Mouse (Mus musculus) layer of hippocampus, postnatal 25 days (tissue): ENCODE results near the gene Atp5f1. TPM values are rescaled to one million over a fixed set of nuclear protein-coding genes. Genes with fewer than 3 reads are reported as not detected.

Experiments
- DNase-seq, 2 experiments: peaks; one replicate each; pipeline ENCODE4 v3.0.0; 2022; ENCODE audit warnings: mixed read lengths in 2 of 2, low spot score in 1 of 2; ENCODE audit errors: extremely low spot score in 1 of 2
- total RNA-seq, 2 experiments: library from RNA; stranded (reverse); gene quantifications; 2 replicates each; pipeline ENCODE4 v1.2.3; 2021

Gene Atp5f1
- total RNA-seq, 2 experiments from 2014 or later = 289 to 314 TPM

DNA sequence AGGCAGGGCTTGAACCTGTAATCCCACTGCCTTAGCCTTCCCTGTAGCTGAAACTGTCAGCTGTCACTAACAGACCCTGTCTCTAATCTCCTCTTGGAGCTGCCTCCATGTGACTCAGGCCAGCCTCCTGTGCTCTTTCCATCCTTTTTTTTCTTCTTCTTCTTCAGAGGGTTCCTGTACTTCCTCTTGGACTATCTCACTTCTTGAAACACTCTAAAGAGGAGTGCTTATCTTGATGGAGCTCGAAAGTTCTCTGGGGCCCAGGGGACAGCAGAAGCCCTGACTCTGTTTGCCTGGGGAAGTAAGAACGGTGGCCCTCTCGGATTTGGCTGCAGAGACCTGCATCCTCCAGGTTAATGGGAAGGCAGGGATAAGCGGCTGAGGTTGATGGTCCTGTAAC, 55.7 kb downstream of the Atp5f1 start:
- no peak for DNase-seq

DNA sequence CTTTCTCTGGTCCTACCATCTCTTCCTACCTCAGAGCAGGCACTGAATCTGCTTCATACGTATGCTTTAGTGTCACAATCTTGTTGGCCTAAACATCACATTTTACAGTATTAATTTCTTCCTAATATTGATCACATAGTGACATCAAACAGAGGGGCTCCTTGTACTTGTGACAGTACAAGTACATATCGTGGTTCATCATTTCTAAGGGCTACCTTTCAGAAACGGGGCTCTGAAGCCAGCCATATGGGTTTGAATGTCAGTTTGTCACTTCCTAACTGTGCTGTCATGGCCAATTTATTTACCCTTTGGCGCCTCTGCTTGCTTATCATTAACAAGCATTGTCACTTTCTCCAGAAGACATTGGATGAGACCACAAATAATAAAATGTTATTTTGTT, 58.4 kb downstream of the Atp5f1 start:
- DNase-seq = no peak

- no peak for DNase-seq
Measured at GRCm38 (mm10) chr3:105900716-105901115, 59.2 kb downstream of the Atp5f1 start.

- DNase-seq = no peak
Measured at GRCm38 (mm10) chr3:105900266-105900665, 59.6 kb downstream of the Atp5f1 start.

DNA sequence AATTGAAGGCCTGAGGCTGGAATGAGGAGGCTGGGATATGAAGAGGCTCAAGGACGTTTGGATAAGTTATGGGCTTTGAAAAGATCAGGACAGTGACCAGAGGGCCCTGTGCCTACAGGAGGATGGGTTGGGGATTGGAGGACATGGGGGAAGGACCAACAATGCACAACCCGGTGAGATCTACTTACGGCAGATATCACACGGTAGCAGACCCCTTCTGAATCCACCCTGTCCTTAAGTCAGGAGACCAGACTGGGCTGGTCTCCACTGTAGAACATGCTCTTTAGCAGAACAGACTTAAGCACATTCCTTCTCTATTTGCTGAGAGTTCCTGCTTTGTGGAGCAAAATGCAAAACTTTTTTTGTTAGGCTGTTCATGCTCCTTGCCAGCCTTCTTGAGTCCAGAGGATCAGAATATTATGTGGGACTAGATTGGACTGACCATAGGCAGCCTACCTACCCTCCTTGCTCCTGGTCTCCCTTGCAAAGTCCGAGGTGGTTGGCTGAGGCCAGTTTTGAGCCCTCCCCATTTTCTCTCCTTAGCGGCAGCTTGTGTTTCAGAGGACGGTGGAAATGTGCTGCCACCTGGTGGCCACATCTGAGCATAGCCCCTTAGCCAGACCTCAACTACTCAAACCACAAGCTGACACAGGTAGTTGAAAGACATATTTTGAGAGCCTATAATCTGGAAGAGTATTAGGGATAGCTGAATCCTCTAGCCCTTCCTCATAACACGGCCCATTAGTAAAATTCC, 60.3 kb downstream of the Atp5f1 start:
- DNase-seq = peak; percentile 79 to 90

DNA sequence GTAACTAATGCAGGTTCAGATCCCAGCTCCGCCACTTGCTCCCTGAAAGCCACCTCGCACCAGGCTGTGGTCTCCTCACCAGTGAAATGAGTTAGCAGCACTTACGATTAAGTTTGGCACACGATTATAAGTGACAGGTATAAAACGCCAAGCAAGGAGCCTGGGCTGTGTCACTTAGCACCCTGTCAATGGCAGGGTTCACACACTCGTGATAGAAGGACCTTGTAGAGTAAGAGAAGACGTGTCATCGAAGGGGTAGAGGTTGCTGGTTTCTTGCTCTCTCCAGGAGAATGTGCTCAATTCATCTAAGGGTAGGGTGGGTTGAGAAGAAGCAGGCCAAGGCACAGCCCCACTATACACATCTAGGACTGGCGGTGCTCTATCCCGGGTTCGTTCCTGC, 61.0 kb downstream of the Atp5f1 start:
- DNase-seq = no peak

DNA sequence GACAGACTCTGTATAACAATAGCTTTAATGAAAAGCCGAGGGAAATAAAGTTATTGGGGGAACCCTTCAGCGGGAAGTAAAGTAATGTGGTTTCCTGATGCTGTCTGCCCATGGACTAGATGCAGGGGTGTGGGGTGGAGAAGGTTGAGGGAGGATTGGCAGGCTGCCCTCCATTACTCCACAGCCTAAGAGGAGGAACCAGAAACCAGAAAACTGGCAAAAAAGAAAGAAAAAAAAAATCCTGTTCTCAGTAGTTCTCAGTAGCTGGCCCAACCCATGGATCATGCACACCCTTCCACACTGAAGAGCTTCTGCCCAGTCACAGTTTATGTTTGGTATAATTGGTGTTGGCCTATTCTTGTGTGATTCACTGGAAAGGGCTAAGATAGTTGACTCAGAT, 61.6 kb downstream of the Atp5f1 start:
- DNase-seq = no peak

DNA sequence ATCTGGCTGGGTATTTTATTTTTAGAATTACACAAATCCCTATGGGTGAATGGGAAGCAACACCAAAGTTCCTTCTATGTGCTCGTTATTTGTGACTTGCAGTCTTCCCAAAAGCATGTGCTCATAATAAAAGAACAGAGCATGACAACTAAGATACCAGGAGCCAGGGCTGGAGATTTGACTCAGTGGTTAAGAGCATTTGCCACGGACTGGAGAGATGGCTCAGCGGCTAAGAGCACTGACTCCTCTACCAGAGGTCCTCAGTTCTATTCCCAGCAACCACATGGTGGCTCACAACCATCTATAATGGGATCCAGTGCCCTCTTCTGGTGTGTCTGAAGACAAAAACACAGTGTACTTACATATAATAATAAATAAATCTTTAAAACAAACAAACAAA, 63.1 kb downstream of the Atp5f1 start:
- DNase-seq = no peak

DNA sequence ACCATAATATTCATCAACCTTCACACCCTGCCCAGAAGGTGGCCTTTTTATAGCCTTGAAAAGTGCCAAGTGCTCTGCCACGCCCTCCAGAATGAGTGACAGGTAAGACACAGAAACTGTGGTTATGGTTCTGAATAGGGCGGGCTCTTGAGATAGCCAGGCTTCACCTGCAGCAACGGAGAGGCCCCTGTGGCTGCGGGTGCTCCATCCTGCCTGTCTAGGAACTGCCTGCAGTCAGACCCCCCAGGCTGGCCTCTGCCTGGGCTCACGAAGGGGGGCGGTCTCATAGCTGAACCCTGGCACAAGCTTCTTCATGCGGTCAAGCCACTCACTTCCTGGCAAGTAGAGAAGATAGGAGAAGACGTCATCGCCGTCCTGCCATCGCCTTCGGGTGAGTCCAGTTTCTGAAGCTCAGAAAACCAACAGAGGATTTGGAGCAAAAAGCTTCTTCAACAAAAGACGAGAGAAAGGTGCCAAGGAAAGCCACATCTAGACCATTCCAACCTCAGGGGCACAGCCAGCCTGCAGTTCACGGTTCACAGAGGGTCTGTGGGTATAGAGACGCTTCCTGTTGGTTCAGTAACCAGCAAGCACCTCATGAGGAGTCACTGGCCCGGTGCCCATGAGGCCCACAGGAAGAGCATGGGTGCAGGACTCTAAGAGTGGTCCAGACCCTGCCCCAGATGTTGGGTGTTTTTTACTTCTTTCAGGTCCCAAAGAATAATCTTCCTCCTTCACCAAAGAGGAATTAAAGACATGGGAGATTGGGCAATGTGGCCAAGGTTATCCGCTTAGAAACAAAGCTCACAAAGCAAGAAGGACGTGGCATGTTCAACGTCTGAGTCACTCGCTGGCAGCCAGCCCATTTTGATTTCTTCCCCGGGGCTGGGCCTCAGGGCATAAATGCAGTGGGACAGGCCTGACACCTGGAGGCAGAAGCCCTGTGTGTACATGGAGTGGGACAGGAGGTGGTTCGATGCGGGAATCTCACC, 65.0 kb downstream of the Atp5f1 start:
- peak in 1 of 2 experiments; percentile 61 for DNase-seq

DNA sequence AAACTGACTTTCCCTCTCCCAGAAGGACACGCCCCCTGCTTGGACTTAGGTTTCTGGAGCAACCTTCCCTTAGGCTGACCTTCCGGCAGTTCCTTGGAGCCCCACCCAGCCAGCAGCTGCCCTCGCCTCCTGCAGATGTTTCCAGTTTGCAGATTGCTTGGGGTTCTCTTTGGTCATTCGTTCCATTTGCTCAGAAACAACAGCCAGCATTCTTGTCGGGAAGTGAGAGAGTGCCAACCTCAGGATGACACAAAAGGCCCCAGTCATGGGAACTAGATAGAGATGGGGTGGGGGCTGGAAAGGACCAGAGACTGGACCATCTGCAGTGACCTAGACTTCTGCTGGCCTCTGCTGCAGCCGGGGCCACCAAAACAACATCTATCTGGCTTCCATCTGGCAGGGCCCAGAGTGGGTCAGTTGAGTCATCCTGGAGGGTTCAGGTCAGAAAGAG, 65.9 kb downstream of the Atp5f1 start:
- DNase-seq = no peak

Other genes starting within 250 kb of the Atp5f1 start
- gene Rap1a, start 158.8 kb downstream of the Atp5f1 start, total RNA-seq = 100 to 1,000 TPM; 101 to 108 TPM
- gene Adora3, start 89.2 kb downstream of the Atp5f1 start, total RNA-seq = under 1 TPM; 0.69 to 0.89 TPM
- not detected for gene Tmigd3, start 89.2 kb downstream of the Atp5f1 start, total RNA-seq
- 1 to 10 TPM; 1.1 to 1.2 TPM for gene I830077J02Rik, start 27.4 kb downstream of the Atp5f1 start, total RNA-seq
- gene Wdr77, start 730 bp downstream of the Atp5f1 start, total RNA-seq = 10 to 100 TPM; 48.4 to 52.4 TPM
- 1 to 10 TPM; 1.0 to 3.2 TPM for gene Ovgp1, start 13.6 kb upstream of the Atp5f1 start, total RNA-seq
- gene Pifo, start 54.5 kb upstream of the Atp5f1 start, total RNA-seq = under 1 TPM in 1 of 2 experiments, not detected in 1; 0.30 TPM
- gene Chil5, start 72.7 kb upstream of the Atp5f1 start, total RNA-seq = not detected
- 1 to 10 TPM in 1 of 2 experiments, under 1 TPM in 1; 0.73 to 1.0 TPM for gene Chia1, start 153.1 kb upstream of the Atp5f1 start, total RNA-seq
- not detected for gene Chil3, start 207.5 kb upstream of the Atp5f1 start, total RNA-seq